Mouse (Mus musculus) left cerebral cortex, postnatal 10 days (tissue): ENCODE results near the gene Rnf111. TPM values are rescaled to one million over a fixed set of nuclear protein-coding genes. Genes with fewer than 3 reads are reported as not detected.

Experiments used
- DNase-seq, 2 experiments: peaks; one replicate each; pipeline ENCODE4 v3.0.0; 2021 to 2022; ENCODE audit warnings: low spot score in 2 of 2, mixed read lengths in 1 of 2; ENCODE audit errors: extremely low spot score in 1 of 2
- intact Hi-C: fragments of 180-260 bp; cut with DNase I; formaldehyde crosslinking; loops from one replicate; pipeline ENCODE4 v1.15.1; 2025
- total RNA-seq, 2 experiments: library from RNA; stranded (reverse); gene quantifications; 2 replicates each; pipeline ENCODE4 v1.2.3; 2021

Rnf111 gene
- total RNA-seq, 2 experiments from 2014 or later: 36.1 to 39.8 TPM

- intact Hi-C loops: no loop called here
- no peak for DNase-seq
Measured at GRCm38 (mm10) chr9:70410668-70411067, 92.9 kb downstream of the Rnf111 start.

- no peak for DNase-seq
- intact Hi-C loops: no loop called here
Measured at GRCm38 (mm10) chr9:70409743-70410142, 93.8 kb downstream of the Rnf111 start.

- no peak for DNase-seq
- intact Hi-C loops: no loop called here
Measured at GRCm38 (mm10) chr9:70408791-70409190, 94.7 kb downstream of the Rnf111 start.

GRCm38 (mm10) chr9:70406596-70406995 is 96.9 kb downstream of the Rnf111 start:
- DNase-seq: no peak
- intact Hi-C loops: no loop called here

GRCm38 (mm10) chr9:70401937-70402539 is 101.5 kb downstream of the Rnf111 start:
- DNase-seq: peak in 1 of 2 experiments; percentile 67
- intact Hi-C loops: no loop called here

GRCm38 (mm10) chr9:70396083-70396482 is 107.4 kb downstream of the Rnf111 start:
- intact Hi-C loops: no loop called here
- no peak for DNase-seq

- intact Hi-C loops: no loop called here
- DNase-seq: no peak
Measured at GRCm38 (mm10) chr9:70395617-70396016, 107.9 kb downstream of the Rnf111 start.

GRCm38 (mm10) chr9:70392563-70392907 is 111.0 kb downstream of the Rnf111 start:
- DNase-seq: peak in 1 of 2 experiments; percentile 51
- intact Hi-C loops: loop anchor here (1.0 to 5.0 kb wide), 2 partner anchors 185 to 283 kb away; partner anchors contain the start of gene Myo1e

- intact Hi-C loops: loop anchor here (1.0 to 5.0 kb wide), 2 partner anchors 185 to 283 kb away; partner anchors contain the start of gene Myo1e
- no peak for DNase-seq
Measured at GRCm38 (mm10) chr9:70391660-70392562, 111.6 kb downstream of the Rnf111 start.

GRCm38 (mm10) chr9:70391042-70391441 is 112.5 kb downstream of the Rnf111 start:
- intact Hi-C loops: loop anchor here (5.0 kb wide), 1 partner anchor 184 kb away; the partner anchor contains the start of gene Myo1e

GRCm38 (mm10) chr9:70389548-70389947 is 114.0 kb downstream of the Rnf111 start:
- no peak for DNase-seq
- intact Hi-C loops: no loop called here

More at GRCm38 (mm10) chr9:70391042-70391441, 112.5 kb downstream of the Rnf111 start:
- no peak for DNase-seq

- intact Hi-C loops: no loop called here
- no peak for DNase-seq
Measured at GRCm38 (mm10) chr9:70387410-70388119, 116.0 kb downstream of the Rnf111 start.

GRCm38 (mm10) chr9:70384958-70385728 is 118.4 kb downstream of the Rnf111 start:
- intact Hi-C loops: no loop called here
- no peak for DNase-seq

GRCm38 (mm10) chr9:70384494-70384893 is 119.0 kb downstream of the Rnf111 start:
- DNase-seq: no peak
- intact Hi-C loops: no loop called here

GRCm38 (mm10) chr9:70383750-70384149 is 119.8 kb downstream of the Rnf111 start:
- no peak for DNase-seq
- intact Hi-C loops: no loop called here

GRCm38 (mm10) chr9:70382091-70382490 is 121.4 kb downstream of the Rnf111 start:
- intact Hi-C loops: no loop called here
- DNase-seq: no peak

- no peak for DNase-seq
- intact Hi-C loops: no loop called here
Measured at GRCm38 (mm10) chr9:70379502-70380467, 123.7 kb downstream of the Rnf111 start.
